Mouse (Mus musculus) layer of hippocampus, postnatal 14 days (tissue): ENCODE measurements around the gene Hdac4. TPM values are rescaled to one million over a fixed set of nuclear protein-coding genes. Genes with fewer than 3 reads are reported as not detected.

ENCODE experiments used
- DNase-seq, 2 experiments: peaks; one replicate each; pipeline ENCODE4 v3.0.0; 2021 to 2022; ENCODE audit warnings: low spot score in 2 of 2, mixed read lengths in 1 of 2
- total RNA-seq, 2 experiments: library from RNA; stranded (reverse); gene quantifications; 2 replicates each; pipeline ENCODE4 v1.2.3; 2021

Gene Hdac4
- total RNA-seq, 2 experiments from 2014 or later: 96.2 to 98.7 TPM

DNA sequence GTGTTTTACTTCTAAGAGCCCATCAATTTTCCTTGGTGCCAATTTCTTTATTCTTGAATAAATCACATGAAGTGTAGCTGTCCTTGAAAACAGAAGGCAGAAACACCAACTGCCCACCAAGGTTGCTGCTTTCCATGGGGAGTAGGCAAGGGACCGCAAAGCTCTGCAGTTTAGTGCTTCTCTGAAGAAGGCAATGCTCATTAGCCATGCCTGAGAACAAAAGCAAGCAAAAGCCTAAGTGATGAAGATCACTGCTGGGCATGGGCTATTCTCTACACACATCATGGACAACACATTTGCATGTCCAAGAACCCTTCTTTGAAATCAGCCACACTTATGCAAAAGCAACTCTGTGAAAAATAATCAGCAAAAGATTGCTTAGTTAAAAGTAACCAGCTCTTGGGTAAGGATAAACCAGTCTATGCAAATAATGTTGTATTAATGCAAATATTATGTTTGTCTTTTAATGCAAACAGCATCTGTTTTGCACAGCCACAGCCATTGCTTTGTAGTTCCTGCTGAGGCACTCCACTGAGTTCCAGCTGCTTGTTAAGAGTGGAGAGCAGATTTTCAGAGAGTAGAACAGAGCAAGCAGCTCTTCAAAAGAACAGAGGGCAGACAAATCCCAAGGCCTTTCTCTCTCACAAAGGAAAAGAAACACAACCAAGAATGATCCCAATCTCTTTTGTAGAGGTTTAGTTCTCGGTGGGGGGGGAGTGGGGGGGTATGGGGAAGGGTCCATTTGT is 125.4 kb downstream of the Hdac4 start:
- DNase-seq: no peak

- DNase-seq: no peak
Observed at GRCm38 (mm10) chr1:92069464-92069863, 126.0 kb downstream of the Hdac4 start.

DNA sequence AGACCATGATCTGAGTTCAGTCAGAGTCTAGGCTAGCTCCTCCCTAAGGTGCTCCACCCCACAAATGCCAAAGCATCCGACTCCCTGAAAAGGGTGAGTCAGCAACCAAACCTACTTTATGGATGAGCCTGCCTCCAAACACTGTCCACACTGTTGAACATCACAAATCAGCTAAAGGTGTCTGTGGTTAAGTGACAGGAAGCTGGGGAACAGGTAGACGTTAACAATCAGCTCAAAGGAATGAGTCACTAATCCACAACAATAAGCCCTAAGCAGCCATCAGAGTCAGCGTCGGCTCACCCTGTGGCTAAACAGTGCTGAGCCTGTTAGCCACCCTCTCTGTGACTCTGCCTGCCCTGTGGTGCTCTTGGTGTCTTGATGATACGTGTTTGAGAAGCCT is 131.2 kb downstream of the Hdac4 start:
- no peak for DNase-seq

DNA sequence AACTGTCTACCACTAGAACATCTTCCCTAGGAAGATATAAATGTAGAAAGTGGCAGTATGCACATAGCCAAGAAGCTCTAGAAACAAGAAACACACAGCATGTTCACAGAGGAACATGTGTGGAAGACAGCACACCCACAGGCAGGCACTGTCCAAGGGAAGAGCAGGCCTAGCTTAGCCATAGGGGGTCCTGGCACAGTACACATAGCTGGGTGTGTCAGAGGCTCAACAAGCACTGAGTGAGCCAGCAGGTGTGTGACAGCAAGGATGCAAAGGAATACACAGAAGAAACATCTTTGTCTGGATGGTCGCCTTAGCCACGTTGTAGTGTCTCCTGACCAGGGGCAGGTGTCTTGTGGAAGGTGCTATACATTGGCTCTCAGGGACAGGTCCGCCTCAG is 132.2 kb downstream of the Hdac4 start:
- no peak for DNase-seq

GRCm38 (mm10) chr1:92061198-92062073 is 134.1 kb downstream of the Hdac4 start:
- no peak for DNase-seq

DNA sequence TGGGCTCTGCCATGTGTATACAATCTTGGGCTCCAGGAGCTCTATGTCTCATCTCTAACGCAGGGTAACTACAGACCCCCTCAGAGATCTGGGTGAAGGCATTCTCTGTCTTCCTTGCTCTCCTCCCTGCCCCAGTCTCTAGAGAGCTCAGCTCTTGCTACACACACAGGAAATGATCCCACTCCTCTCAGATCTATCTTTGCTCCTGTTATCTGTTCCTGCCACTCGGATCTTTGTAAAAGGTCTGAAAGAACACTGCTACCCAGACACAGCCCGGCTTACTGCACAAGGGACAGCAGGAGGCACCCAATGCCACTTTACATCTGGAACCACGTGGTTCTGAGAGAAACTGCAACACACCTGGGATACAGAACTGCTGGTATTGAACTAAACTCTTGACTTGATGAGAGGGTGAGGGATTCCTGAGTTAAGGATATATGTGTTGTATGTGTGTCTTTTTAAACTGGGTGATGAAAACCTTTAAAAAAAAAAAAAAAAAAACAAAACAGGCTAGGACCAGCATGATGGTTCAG is 134.9 kb downstream of the Hdac4 start:
- DNase-seq: no peak

DNA sequence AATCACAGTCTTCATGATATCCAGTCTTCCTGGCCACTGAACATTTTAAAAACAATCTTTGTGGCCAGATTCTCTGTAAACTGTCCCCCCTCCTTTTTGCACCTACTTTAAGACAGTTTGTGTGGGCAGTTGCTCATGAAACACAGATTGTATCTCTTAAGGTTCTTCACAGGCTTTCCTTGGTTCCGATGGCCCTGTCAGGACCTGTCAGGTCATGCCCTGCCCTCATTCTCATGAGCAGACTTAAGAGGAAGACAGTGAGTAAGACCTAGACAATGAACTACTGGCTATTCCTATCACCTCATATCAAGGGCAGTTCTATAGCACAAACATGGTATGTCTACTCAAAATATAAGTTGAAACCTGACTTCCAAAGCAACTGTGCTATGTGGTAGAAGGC is 135.9 kb downstream of the Hdac4 start:
- DNase-seq: no peak

DNA sequence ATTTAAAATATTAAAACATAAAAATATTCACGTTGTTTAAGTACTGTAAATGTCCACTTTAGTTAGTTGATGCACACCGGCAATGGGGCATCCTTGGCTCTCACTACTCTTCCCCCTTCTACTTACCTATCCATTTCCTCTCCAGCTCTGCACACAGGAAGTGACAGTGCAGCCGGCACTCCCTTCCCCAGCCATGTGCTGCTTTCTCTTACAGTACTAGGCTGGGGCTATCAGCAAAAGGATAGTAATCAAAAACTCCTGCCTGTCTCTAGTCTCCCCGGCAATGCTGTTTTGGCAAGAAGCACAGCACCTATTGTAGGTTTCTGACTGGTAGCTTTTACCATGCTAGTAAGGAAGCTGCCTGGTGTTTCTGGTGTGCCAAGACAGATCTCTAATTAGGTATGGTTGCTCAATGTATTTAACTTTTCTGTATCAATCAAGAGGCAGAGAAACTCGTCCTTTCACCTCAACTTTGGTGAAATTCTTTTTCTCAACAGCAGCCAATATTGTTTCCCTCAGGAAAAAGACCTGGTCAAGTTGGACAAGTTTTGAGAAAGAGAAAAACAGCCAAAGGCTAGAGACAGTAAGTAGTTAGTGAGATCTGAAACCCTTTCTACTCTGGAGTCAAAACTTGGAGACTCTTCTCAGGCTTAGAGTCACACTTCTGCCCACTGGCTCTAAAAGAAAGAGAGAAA is 136.6 kb downstream of the Hdac4 start:
- no peak for DNase-seq

GRCm38 (mm10) chr1:92057068-92057467 is 138.4 kb downstream of the Hdac4 start:
- peak in 1 of 2 experiments; percentile 42 for DNase-seq

- no peak for DNase-seq
Observed at GRCm38 (mm10) chr1:92055149-92055548, 140.3 kb downstream of the Hdac4 start.

DNA sequence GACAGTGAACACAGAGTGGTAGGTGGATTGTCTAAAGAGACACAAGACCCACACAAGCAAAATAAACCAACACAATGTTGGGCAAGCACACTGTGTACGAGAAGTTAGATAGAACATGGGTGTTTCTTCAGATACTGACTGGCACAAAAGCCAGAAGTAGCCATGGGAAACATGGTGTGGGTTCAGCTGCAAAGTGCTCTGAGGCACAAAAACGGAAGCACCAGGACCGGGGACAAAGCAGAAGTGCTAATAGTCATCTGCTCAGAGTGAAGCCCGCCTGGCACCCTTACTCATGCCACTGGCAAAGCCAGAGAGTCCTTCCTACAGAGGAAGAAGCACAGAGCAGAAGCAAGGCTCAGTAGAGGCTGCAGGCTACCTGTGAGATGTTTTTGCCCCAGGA is 143.3 kb downstream of the Hdac4 start:
- DNase-seq: no peak

GRCm38 (mm10) chr1:92051489-92052062 is 143.9 kb downstream of the Hdac4 start:
- no peak for DNase-seq

DNA sequence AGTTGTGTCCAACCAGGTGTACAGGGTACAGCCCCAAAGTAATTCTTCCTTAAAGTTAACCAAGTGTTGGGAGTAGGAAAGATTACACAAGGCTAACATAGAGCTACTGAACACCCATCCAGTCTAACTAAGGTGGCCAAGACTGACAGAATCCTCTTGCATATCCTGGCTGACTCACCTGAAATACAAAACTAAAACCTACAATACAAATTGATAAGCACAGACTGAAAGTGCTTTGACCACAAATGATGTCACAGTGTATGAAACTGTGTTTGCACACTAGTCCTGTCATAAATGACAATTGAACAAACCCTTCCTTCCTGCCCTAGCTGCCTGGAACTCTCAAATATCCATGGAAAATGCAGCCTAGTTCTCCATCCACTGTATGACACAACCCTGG is 144.5 kb downstream of the Hdac4 start:
- no peak for DNase-seq

DNA sequence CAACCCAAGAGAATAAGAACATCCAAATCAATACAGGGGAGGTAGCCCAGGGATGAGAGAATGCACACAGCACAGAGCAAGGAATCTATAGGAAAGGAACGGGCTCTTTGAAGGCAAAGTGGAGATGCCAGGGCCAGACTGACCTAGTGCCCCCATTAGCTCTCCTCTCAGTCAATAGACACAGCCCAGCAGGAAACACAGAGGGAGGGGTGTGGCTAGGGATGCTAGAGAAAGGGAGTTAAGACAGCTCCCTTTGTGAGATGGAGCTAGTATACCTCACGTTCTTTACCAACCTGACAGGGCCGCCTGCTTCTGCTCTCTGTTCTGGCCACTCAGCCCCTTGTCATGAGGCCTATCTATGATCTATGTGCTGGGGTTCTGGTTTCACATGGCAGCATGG is 144.9 kb downstream of the Hdac4 start:
- DNase-seq: no peak

GRCm38 (mm10) chr1:92048415-92049354 is 146.8 kb downstream of the Hdac4 start:
- DNase-seq: no peak

GRCm38 (mm10) chr1:92045671-92046070 is 149.8 kb downstream of the Hdac4 start:
- no peak for DNase-seq

DNA sequence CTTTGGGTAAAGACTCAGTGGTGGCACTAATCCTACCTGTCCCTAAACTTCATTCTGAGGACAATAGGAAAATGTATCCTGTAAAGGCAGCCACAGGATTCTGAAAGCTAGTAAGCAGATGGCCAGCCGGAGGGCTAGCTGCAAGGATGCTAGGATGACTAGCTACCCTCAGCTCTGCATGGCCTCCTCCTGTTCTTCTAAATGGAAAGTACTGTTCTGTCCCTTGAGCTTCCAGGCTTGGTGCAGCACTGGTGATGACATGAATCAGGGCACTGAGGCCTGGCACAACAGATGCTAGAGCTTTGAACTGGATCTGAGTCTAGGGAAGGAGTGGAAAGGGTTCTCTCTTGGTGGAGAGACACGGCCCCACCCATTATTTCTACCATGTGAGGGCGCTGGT is 150.6 kb downstream of the Hdac4 start:
- no peak for DNase-seq

GRCm38 (mm10) chr1:92043989-92044388 is 151.5 kb downstream of the Hdac4 start:
- DNase-seq: peak; percentile 28 to 44

DNA sequence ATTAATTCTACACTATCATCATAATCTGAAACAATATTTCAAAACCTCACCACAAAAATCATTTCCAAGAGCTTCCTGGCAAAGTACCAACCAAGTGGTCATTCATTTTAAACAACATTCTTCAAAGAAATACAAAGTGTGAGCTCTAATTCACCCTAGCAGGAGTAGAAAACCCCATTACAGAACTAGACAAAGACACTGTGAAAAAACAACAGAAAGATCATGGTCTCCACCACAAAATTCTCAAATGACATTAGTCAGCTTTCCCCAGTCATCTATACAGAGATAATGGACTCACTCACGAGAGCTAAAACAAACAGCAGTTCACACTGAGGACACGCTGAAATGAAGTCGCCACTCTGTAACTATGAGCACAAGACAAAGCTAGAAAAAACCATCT is 153.4 kb downstream of the Hdac4 start:
- no peak for DNase-seq

- DNase-seq: no peak
Observed at GRCm38 (mm10) chr1:92041290-92041689, 154.2 kb downstream of the Hdac4 start.
